Mouse (Mus musculus) heart, adult 11 months (tissue): ENCODE results near the gene Iqgap3.

Source experiments
- DNase-seq: peaks from one replicate; pipeline ENCODE4 v3.0.0; 2022

Gene Iqgap3

DNA sequence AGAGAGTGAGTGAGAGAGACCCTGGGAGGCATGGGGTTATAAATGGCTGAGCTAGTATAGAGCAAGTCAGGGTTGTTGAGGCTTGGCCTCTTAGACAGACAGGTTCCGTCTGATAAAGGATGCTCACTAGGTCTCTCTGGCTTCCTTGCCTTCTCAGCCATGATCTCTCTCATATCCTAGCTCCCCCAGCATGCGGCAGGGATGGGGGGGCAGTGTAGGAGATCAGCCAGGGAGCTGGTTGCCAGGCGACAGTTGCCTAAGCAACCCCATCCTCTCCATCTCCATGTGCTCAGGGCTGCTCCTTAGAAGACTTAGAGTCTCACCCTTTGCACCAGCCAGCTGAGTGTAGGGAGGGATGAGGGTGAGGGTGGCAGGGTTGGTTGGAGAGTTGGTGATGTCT is 70.3 kb downstream of the Iqgap3 start:
- DNase-seq: peak; percentile 92

DNA sequence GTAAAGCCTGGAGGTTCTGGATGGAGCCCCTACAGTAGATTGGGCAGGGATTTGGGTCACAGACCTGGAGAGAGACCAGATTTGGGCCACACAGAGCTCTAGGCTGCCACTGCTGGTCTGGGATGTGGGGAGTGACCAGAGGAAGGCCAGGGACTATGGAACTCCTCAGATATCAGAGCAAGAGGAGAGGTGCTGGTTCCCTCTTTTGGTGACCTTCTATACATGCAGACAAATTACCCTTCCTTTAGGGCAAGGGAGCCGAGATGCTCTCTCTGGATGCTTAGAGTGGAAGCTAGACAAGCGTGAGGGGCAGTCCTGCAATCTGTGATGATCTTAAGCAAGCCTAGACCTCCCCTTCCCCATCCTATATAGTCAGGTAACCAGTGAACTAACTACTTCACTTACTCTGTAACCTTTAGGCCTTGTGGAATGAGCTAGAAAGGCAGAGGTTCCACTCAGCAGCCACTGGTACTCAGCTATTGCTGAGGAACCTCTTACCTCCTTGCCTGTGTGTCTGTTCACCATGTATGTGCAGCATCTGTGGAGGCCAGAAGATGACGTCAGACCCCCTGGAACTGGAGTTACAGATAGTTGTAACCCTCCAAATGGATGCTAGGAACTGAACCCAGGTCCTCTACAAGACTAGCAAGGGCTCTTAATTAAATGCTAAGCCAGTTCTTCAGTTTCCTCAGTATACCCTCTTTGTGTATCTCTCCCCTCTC is 71.7 kb downstream of the Iqgap3 start:
- peak; percentile 91 for DNase-seq

DNA sequence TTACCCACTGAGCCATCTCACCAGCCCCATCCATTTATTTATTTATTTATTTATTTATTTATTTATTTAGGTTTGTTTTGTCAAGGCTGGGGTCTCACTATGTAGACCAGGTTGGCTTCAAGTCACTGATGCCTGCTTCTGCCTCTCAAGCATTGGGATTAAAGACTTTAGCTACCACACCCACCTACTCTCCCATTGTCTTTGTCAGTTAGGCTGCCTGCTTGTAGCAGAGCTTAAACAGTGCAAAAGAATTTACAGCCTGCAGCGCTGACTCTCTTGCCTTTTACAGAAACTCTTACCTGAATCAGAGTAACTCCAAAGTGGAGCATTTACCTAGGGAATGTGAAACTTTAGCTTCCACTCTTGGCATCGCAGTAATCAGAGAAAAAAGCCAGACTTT is 72.5 kb downstream of the Iqgap3 start:
- DNase-seq: no peak

DNA sequence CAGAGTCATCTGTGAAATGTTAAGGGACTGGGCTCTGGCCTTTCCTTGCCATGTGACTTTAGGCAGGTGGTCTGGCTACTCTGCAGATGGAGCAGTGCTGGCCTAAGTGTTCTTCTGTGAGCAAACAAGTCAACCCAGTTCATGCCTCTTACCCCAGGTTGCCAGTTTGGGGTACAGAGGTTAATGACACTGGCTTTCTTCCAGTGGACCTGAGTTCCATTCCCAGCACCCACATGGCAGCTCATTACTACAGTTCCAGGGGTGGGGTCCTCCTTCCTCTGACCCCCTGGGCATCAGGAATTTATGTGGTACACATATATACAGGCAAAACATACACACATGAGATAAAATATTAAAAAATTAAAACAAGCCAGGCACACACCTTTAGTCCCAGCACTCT is 75.0 kb downstream of the Iqgap3 start:
- DNase-seq: peak; percentile 87

DNA sequence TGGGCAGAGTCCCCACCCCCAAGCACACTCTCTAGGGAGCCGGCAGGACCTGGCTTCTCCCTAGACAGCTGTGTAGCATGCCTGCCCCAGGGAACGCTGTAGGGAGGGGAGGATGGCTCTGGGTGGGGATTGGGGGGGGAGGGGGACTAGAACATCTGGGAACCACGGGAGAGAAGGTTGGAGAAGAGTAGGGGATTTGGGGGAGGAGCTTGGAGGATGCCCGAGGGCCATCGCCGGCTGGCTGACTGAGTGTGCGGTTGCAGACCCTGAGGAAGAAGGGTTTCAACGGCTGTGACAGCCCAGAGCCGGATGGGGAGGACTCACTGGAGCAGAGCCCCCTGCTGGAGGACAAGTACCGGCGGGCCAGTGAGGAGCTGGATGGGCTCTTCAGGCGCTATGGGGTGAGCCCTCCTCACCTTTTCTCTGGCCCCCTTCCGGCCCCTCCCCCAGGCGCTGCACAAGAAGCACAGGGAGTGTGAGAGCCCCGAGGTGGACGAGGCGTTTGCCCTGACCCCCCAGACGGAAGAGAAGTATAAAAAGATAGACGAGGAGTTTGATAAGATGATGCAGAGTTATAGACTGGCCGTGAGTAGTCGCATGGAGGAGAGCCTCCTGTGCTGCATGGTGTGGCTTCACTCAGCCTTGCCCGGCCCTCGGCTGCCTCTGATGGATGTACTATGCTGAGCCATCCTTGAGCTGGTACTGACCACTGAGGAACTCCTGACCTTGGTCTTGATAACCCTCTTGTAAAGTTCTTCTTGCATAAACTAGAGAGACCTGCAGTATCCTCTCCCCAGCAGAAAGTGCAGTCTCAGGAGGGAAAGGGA is 76.2 kb downstream of the Iqgap3 start:
- peak; percentile 95 for DNase-seq

DNA sequence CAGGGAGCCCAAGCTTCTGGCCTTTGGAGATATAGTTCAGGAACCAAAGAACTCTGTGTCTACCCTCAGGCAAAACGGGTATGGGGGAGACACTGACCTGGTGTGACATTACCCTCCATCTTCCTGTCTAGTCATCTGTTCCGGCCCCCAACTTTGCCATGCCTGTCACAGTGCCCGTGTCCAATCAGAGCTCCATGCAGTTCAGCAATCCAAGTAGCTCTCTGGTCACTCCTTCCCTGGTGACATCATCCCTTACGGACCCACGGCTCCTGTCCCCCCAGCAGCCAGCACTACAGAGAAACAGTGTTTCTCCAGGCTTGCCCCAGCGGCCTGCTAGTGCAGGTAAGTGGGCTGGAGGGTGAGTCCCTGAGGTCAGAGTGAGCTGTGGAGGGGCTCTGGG is 77.2 kb downstream of the Iqgap3 start:
- DNase-seq: peak; percentile 92

DNA sequence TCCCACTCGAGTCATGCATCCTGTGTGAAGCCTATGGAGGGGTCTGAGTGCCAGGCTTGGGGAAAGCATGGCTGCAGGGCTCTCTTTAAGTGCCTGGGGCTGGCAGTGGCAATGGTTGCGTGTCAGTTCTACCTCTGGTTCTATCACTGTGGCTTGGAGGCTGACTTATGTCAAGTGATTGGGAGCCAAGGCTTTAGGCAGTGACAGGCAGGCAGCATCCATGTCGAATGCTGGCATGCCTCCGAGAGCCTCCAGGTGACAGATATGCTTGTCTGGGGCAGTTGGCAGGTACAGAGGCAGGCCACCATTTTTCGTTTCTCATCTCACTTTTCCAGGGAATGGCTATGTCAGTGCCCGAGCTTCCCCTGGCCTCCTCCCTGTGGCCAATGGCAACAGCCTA is 79.1 kb downstream of the Iqgap3 start:
- DNase-seq: peak; percentile 89

DNA sequence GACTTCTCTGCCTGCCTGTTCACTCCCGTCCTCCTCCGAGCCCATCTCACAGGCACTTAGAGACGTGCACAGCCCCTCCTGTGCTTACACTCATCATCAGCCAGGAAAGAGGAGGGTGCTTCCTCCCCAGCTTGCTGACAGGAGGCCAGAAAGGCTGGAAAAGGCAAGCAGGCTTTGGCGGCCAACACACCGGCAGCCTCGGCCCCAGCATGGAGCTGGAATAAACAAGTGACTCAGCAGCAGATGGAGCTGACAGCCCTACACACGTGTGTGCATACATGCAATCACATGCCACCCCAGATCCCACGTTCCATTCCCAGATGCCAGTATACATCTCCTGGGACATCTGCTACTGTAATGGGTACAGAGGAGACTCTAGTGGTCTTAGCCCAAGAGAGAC is 80.5 kb downstream of the Iqgap3 start:
- DNase-seq: peak; percentile 98

DNA sequence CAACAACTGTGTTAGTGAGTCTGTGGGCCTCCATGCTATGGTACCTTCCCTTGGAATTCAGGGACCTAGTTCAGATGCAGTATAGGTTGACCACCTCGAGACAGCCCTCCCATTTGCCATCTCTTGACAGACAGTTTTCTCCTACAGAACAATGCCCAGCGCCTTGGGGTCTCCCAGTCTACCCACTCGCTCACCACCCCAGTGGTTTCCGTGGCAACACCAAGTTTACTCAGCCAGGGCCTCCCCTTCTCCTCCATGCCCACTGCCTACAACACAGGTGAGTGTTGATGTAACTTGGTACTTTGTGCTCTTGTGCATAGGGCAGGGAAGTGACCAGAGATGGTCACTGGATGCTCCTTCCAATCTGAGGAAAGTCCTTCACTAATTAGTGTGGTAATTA is 81.0 kb downstream of the Iqgap3 start:
- DNase-seq: peak; percentile 89

DNA sequence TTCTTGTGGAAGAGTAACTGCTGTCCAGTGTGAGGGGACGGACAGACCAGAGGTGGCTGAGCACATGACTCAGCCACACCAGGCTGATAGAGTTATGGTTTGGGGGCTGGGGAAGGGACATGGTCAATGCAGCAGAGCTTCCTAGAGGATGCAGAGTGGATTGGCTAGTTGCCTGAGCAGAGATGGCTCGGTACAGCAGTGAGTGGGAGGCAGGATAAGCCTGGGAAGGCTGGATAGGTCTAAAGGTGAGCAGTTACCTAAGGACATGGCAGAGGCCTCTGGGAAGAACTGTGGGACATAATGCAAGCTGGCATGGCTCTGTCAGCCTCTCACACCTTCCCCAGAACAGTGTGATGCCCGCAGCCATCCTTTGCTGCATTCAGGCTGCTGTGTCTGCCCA is 82.1 kb downstream of the Iqgap3 start:
- DNase-seq: peak; percentile 84

DNA sequence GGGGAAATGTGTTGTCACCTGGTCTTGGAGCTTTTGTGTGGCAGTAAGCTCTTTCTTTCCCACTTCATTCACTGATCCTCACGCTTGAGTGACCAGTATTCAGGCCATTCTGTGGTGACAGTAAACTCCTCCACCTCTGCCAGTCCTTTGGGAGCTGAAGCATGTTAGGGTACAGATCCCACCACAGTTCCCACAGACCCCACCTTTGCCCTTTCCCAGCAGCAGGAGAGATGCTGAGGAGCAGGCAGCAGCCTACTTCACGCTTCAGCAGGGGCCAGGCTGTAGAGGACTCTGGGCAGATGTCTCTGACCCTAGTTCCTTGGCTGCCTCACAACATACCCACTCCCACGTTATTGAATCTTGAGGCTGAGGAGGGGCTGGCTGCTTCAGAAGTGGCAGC is 82.5 kb downstream of the Iqgap3 start:
- peak; percentile 78 for DNase-seq

DNA sequence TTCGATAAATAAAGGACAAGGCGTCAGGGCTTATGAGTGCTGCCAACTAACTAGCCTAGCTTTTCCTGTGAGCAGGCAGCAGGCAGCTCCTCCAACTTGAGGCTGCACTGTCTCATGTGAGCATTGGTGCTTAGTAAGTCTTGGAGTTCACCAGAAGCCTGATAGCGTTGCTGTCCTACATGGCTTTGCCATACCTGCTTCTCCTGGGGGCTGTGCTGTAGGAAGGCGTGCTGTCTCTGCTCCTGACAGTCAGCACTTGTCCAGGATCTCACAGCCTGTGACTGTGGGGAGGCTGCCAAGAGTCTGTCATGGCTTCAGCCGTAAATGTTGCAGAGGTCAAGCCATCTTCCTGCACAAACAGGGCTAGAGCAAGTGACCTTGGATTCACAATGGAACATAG is 84.3 kb downstream of the Iqgap3 start:
- DNase-seq: peak; percentile 97

DNA sequence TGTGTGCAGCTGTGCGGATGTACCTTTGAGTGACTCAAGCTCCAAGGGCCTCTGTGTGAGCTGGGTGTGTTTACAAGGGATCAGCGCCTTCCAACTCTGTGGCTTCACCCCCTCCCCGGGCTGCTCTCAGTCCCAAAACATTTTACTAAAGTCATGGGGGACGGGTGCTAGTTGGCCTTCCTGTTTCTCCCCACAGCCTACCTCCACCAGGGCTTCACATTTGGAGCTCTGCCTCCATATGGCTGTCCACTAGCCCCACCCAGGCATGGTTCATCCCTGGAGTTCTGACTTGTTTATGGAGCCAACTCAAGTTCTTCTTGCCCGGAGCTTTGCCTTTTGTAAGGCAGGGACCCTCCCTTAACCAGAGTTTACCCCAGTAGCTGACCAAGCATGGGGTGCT is 88.6 kb downstream of the Iqgap3 start:
- peak; percentile 91 for DNase-seq
